Mouse (Mus musculus) E14TG2a.4 (cell line): ENCODE results near the gene Ccdc57.
A peak's percentile ranks its signal among the peaks of the same experiment; 100 is the strongest.
"Not testable (repeated sequence)": the region's sequence is repeated elsewhere in the genome, so short reads cannot be mapped to it uniquely, and the experiment has no call there.

Experiments
- H3K27me3 ChIP-seq: 2 replicates; pipeline ENCODE4 v1.6.1; 2014; ENCODE audit warnings: low read length, control low read depth; ENCODE audit not compliant: insufficient read depth
- H3K36me3 ChIP-seq: 2 replicates; pipeline ENCODE4 v1.6.1; 2014; ENCODE audit warnings: low read length, control low read depth; ENCODE audit not compliant: insufficient read depth
- H3K4me1 ChIP-seq: replicated peaks from 2 replicates; pipeline ENCODE4 v1.6.1; 2014; ENCODE audit warnings: low read depth, low read length, control low read depth
- H3K4me3 ChIP-seq: replicated peaks from 2 replicates; pipeline ENCODE4 v1.5.1; 2014; ENCODE audit warnings: mild to moderate bottlenecking, low read length
- H3K9me3 ChIP-seq: 2 replicates; pipeline ENCODE4 v1.6.1; 2014; ENCODE audit warnings: low read length, control low read depth
- CTCF ChIP-seq: conservative IDR thresholded peaks from 2 replicates; pipeline ENCODE4 v1.5.1; 2014; ENCODE audit warnings: low read length
- NANOG ChIP-seq: IDR thresholded peaks from 2 replicates; pipeline ENCODE4 v1.6.1; 2014; ENCODE audit warnings: borderline replicate concordance, low read length, mixed read lengths
- POU5F1 ChIP-seq: IDR thresholded peaks from 2 replicates; pipeline ENCODE4 v1.6.1; 2014; ENCODE audit warnings: low read length, borderline replicate concordance

The Ccdc57 gene

DNA sequence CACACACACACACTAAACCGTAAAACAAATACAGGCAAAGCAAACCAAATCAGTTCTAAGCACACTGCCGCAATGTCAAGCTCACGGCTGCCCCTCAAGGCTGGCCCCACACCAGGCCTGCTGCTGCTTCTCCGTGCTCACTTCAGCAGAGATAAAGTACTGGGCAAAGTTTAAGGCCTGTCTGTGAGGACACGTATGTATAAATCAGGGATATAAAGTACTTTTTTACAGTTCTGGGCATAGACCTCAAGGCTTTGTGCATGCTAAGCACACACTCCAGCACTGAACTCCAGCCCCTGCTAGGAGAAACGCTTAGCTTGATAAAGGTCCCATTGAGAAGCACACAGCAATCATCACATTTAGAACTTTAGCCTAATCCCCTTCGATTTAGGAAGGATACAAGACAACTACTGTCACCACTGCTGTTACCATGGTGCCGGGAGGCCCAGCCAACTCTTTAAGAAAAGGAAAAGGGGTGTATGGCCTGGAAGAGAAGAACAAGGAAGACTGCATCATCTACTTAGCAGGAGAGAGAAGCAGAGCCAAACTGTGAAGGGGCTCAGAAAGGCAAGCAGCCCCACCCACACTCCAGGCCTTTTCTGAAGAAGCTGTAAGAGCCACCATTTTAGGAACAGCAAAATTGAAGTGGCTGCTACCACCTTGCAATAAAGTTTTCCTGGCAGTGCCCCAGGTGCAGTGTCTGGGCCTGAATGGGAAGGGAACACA, 99.0 kb downstream of the Ccdc57 start:
- Histone ChIP-seq H3K4me1 (peaks cover 17% of the 10 kb centered on the region), H3K9me3 (no peaks in the 10 kb centered on the region), H3K4me3 (no peak overlapping the region), H3K27me3 (no peaks in the 10 kb centered on the region), H3K36me3 (no peaks in the 10 kb centered on the region)
- TF ChIP-seq POU5F1 (no peak), NANOG (no peak), CTCF (no peak)

DNA sequence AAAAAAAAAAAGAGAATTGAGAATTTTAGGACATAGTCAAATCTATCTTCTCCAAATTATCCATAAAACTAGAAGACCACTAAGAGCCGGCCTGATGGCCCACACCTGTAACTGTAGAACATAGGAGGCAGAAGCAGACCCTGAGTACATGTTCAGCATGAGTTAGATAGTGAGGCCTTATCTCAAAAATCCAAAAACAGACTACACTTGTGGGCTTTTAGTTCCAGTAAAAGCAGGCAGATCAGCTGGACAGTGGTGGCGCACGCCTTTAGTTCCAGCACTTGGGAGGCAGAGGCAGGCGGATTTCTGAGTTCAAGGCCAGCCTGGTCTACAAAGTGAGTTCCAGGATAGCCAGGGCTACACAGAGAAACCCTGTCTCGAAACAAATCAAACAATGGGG, 99.7 kb downstream of the Ccdc57 start:
- not testable (repeated sequence) for H3K36me3 ChIP-seq, H3K9me3 ChIP-seq, H3K4me3 ChIP-seq, H3K27me3 ChIP-seq
- H3K4me1 ChIP-seq = peaks cover 17% of the 10 kb centered on the region

DNA sequence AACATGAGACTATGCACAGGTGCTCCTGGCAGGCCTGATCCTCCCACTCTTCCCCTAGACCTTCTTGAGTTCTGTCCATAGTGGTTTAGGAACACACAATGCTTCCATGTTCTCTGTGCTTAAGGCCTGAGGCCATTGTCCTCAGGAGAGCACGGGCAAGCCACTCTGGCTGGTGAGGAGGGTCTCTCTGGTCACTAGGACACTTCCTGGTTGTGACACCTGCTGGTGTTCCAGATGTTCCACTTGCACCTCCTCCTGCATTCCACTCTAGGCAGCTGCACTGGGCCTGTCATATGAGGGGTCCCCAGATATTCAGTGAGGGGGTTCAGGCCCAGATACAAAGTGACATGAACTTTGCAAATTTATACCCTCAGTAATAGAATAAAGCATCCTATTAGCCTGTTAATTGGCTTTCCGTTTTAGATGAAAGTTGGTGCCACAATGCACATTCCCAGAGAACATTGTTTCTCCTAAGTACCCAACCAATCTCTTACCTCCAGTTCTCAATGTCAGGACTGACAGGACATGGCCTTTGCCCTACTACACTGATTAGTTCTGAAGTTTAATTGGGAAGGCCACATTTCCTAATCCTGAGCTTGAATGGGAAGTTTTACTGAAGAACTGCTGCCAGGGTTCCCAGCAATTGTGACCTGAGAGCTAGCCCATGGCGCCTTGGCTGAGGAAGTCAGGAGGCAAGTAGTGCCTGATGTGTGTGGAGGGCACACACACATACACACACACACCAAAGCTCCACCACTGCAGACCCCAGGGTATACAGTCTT, 100.8 kb downstream of the Ccdc57 start:
- H3K36me3 ChIP-seq = no peaks in the 10 kb centered on the region
- H3K4me1 ChIP-seq = peaks cover 25% of the 10 kb centered on the region
- H3K9me3 ChIP-seq = no peaks in the 10 kb centered on the region
- H3K4me3 ChIP-seq = no peak overlapping the region
- TF ChIP-seq NANOG = no peak
- TF ChIP-seq CTCF = no peak
- TF ChIP-seq POU5F1 = no peak
- H3K27me3 ChIP-seq = no peaks in the 10 kb centered on the region

DNA sequence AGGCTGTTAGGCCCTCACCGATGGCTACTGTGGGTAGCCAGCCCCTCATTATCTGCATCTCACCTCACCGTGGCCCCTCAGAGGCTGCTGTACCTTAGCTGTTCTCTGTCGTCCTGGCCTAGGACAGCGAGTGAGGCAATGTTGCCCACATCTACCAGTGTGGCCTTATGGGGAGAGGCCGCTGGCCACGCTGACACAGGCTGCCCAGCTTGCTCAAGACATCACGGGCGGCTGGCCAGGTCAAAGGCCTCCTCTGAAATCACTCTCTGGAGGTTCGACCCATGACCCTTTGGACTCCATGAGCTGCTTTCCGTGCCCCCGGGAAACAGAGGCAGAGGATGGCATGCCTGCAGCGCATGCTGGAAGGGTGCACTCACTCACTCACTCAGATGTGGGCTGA, 102.0 kb downstream of the Ccdc57 start:
- TF ChIP-seq CTCF (no peak), NANOG (no peak), POU5F1 (no peak)
- Histone ChIP-seq H3K36me3 (no peaks in the 10 kb centered on the region), H3K4me3 (no peak overlapping the region), H3K27me3 (no peaks in the 10 kb centered on the region), H3K4me1 (peaks cover 36% of the 10 kb centered on the region), H3K9me3 (no peaks in the 10 kb centered on the region)

DNA sequence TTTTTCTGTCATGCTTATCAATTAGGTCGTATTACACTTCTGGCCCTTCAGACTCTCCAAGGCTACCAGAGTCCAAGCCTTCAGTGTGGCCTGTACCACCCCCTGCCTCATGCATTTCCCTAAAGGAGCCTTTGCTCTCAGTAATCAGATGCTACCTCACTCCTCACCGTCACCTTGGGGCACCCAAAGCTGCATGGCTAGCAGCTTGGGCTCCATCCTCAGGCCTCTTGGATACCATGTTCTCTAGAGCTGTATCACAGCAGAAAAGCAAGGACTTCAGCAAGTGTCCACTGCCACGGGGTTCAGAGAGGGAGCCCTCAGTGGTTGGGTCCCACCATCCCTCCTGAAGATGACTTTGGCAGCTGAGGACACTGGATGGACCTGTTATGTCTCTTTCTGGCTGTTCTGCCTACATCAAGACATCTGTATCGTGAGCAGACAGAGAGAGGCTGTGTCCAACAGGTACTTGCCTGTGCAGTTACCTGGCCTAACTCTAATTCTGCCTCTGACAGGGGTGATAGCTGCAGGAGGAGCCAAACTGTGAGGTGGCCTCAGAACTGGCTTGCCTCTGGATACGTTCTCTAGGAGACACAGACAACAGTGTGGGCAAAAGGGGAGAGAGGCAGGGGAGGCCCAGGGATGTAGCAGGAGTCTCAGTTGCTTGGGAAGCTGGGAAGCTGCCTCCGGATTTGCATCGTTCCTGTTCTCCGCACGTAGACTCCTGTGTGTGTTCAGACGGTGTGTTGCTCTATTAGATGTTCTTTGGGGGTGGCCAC, 102.7 kb downstream of the Ccdc57 start:
- Histone ChIP-seq H3K9me3 (no peaks in the 10 kb centered on the region), H3K4me3 (no peak overlapping the region), H3K36me3 (no peaks in the 10 kb centered on the region), H3K27me3 (no peaks in the 10 kb centered on the region), H3K4me1 (peaks cover 44% of the 10 kb centered on the region)
- no peak for TF ChIP-seq NANOG
- TF ChIP-seq CTCF = no peak
- TF ChIP-seq POU5F1 = no peak

DNA sequence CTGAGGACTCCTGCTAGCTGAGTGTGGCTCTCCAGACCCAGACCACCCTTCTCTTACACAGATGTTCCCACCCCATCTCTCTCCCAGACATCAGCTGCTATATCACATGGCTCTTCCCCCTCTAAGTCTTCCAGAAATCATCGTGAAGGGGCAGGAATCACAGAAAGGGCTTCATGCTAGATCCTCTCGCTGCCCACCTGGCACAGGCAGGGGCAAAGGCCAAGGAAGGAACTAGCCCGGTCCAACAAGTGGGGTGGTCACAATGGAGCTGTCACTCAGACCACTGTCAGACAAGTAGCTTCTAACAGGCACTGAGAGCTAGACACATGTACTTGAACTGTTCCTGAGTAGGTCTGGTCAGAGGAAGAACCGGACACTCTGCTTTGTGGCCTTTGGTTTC, 104.3 kb downstream of the Ccdc57 start:
- H3K36me3 ChIP-seq = no peaks in the 10 kb centered on the region
- H3K4me3 ChIP-seq = no peak overlapping the region
- H3K4me1 ChIP-seq = peaks cover 36% of the 10 kb centered on the region
- TF ChIP-seq CTCF (no peak), NANOG (no peak), POU5F1 (no peak)
- H3K27me3 ChIP-seq = no peaks in the 10 kb centered on the region
- H3K9me3 ChIP-seq = no peaks in the 10 kb centered on the region

DNA sequence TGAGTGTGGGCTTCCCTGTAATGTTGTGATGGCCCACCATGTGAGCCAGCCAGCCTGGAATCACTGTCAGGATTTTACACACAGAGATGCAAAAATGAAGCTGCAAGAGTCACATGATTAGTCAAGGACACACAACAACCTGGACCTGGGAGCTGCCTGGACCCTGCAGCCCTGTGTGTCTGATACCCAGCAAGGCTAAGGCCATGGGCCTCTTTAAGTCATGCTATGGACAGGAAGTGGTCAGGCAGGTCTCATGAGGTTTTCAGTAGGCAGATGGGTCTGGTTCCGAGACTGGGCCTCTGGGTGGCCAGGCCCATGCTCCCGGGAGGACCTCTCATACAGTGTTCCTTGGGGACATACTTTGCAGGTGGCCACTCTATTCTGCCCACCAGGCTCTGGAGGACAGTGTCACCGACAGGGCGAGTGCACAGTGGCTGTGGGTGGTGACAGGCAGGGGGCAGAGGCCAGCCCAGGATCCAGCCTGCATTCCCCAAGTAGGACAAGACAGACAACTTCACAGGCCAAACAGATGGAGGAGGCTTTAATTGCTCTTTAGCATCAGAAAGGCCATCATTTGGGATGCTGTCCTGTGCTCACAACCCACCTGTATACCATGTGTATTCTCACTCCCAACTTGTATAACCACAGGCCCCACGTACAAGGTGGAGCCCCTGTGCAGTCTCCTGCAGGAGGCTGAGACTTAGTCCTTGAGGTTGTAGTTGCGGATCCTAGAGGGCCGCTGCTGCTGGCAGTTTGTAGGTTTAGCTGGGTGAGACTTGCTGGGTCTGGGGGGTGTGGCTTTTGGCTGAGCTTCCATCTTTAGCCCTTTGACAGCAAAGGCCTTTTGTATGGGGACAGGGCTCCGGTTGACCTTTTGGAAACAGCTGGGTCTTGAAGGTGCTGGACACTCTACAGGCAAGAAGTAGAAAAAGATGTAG, 106.4 kb downstream of the Ccdc57 start:
- no peak overlapping the region for H3K4me3 ChIP-seq
- H3K36me3 ChIP-seq = peaks cover 19% of the 10 kb centered on the region
- no peak for TF ChIP-seq POU5F1
- TF ChIP-seq CTCF = no peak
- no peak for TF ChIP-seq NANOG
- peaks cover 56% of the 10 kb centered on the region for H3K4me1 ChIP-seq
- H3K9me3 ChIP-seq = no peaks in the 10 kb centered on the region
- H3K27me3 ChIP-seq = no peaks in the 10 kb centered on the region

DNA sequence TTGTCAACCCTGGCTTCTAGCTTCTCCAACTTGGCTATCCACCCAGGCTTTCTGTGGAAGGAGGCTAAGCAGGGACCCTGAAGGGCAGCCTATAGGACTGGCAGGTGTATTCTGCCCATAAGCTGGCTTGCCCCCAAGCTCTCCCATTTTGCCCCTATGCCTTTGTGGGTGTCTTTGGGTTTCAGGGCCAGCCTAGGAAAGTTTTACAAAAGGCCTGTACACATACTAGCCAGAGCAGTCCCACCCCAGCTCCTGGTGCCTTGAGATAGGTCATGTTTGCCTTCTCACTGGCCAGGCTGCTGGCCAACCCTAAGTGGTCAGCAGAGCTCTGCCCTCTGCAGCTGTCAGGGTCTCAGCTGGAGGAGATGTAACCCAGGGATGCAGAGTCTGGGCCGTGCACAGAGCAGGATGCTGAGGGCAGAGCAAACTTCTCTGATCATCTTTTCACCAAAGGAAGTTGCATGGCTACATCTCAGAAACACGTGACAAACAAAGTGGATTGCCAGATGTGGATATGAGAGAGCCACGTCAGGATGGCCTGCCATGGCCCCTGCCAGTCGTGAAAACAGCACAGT, 107.3 kb downstream of the Ccdc57 start:
- TF ChIP-seq CTCF (no peak), NANOG (no peak), POU5F1 (no peak)

More for the DNA sequence above, 107.3 kb downstream of the Ccdc57 start:
- Histone ChIP-seq H3K4me3 (peak overlapping the region; percentile 96), H3K9me3 (no peaks in the 10 kb centered on the region), H3K4me1 (peaks cover 63% of the 10 kb centered on the region), H3K36me3 (peaks cover 29% of the 10 kb centered on the region), H3K27me3 (no peaks in the 10 kb centered on the region)
